Mouse (Mus musculus): ENCODE measurements at regions not wholly inside any gene's neighbourhood (a gene's known extent, or its start where the extent isn't known, plus 50 kb on each side); places are given as distances from the start of the nearest gene placed in this dataset.

- no peak for DNase-seq (ENCODE audit: low spot score in 2 of 2)
Observed at GRCm38 (mm10) chr7:36829710-36830109, 131.8 kb downstream of the Tshz3 start.

DNA sequence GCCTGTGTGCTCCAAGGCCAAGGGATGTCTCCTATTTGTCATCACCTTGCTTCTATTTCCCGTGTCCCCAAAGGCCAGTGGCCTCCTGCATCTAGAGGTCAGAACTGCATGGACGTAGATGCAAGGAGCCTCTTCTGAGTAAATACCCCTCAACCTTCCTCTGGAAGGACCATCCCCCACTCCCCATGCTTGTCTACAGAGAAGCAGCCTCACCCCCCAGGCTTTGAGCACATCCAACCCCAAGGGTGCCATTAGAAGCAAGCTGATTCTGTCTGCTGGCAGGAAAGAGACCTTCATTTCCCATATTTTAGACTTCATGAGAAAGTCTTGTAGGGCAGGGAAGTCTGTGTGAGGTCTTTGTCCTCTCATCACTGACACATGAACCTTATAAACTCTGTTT lies 132.2 kb downstream of the Tshz3 start:
- no peak for DNase-seq (ENCODE audit: low spot score in 2 of 2)

GRCm38 (mm10) chr7:36848279-36848678 lies 150.4 kb downstream of the Tshz3 start:
- DNase-seq (ENCODE audit: low spot score in 2 of 2), result no peak

- DNase-seq (ENCODE audit: low spot score in 2 of 2), result no peak
Observed at GRCm38 (mm10) chr7:36851275-36851889, 153.5 kb downstream of the Tshz3 start.

- no peak for DNase-seq (ENCODE audit: low spot score in 2 of 2)
Observed at GRCm38 (mm10) chr7:36854308-36854707, 156.4 kb downstream of the Tshz3 start.

- DNase-seq (ENCODE audit: low spot score in 2 of 2), result no peak
Observed at GRCm38 (mm10) chr7:36859428-36859827, 161.5 kb downstream of the Tshz3 start.

DNA sequence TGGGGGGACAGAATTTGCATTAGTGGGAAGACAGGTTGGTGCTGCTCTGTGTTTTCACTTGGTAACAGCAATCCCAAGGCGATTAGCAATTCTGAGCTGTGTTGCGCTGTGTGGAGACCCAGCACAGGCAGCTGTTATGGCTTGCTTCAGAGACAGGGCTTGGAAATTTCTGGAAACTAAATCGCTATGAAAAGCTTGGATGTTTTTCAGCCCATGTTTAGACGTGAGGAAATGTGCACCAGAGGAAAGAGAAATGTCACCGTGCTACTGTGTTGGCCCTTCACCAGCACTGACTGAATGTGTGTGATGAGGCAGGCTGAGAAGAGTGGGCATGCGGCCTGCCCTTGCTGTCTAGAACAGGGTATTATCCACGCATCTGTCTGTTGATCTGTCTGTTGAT lies 164.6 kb downstream of the Tshz3 start:
- DNase-seq (ENCODE audit: low spot score in 2 of 2), result no peak

DNA sequence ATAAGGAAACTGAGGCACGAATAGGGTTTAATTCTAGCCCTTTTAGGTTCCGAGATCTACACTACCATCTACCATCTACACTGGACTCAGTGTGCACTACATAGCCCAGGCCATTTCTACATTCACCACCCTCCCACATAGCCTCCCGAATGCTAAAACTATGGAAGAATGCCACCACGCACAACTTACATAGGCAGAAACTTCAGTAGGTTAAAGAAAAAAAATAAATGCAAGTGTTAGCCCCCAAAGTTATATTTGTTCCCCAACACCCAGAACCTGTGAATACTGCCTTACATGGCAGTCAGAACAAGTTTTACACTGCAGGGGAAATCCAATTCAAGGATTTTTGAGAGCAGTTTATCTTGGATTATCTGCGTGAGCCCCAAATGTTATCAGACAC lies 165.8 kb downstream of the Tshz3 start:
- DNase-seq (ENCODE audit: low spot score in 2 of 2), result no peak

- no peak for DNase-seq (ENCODE audit: low spot score in 2 of 2)
Observed at GRCm38 (mm10) chr7:36864675-36865074, 166.8 kb downstream of the Tshz3 start.

GRCm38 (mm10) chr7:36866602-36867001 lies 168.7 kb downstream of the Tshz3 start:
- DNase-seq (ENCODE audit: low spot score in 2 of 2), result no peak

GRCm38 (mm10) chr7:36874004-36874403 lies 176.1 kb downstream of the Tshz3 start:
- DNase-seq (ENCODE audit: low spot score in 2 of 2), result no peak

DNA sequence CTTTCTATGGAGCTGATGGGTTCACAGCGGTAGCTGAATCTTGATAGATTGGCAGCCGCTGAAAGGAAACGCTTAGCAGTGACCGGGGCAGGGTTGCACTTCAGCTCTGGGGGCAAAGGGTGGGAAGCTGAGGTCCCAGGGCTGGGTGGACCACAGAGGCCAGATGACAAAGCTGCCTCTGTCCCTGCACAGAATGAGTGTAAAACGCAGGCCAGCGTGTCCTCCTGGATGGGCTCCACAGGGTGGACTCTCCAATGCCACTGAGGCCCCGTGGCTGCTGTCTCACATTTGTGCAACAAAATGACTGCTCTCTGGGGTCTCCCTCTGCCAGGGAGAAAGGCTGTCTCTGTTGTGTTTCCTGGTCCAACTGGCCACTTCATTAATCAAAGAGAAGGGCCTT lies 179.8 kb downstream of the Tshz3 start:
- no peak for DNase-seq (ENCODE audit: low spot score in 2 of 2)

DNA sequence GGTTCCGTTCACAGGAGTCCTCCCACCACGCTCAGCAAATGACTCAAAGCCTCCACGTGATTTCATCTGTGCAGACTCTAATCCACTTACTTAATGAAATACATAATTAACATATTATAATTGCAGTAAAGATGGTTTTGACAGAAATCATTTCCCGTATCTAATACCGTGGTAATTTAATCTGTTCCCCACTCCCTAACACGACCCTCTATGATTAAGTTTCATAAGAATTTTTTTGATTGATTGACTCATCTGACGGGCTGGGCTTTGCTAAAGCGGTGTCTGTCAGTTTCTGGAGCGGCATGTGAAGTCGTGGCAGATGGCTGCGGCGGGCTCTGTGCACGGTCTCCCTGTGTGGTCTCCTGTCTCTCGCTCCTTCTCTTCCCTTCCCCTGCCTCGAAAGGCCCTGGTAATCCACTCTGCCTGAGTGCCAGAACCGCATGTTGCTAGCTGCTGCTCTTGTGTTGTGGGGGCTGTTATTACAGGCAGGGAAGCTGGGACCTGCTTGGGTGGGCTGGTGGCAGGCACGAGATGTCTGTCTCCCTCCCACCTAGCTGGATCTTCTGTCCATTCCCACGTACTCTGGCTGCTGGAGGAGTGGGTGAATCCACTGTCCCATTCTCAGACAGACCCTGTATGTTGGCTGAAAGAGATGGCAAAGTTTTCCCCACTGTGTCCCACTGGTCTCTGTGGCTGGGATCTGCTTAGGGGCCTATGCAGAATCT lies 195.0 kb downstream of the Tshz3 start:
- no peak for DNase-seq (ENCODE audit: low spot score in 2 of 2)

DNA sequence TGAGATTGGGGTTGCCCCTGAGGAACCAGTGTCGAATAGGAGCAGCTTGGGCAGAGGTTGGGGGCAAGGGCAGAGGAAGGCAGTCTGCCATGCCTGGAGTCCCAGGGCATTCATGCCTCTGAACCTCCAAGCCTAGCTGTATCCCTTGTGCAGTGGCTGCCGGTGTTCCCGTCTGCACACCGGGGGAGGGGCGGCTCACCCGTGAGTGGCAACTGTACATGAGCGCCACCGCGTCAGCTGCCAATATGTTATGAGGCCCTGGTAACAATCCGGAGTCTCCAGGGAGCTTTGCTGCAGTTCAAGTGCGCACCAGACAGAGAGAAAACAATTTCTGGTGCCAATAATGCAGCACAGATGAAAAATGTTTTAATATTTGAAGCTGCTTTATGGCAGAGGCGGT lies 198.4 kb downstream of the Tshz3 start:
- DNase-seq (ENCODE audit: low spot score in 2 of 2), result no peak

- DNase-seq (ENCODE audit: low spot score in 2 of 2), result no peak
Observed at GRCm38 (mm10) chr7:36901537-36901936, 203.6 kb downstream of the Tshz3 start.

GRCm38 (mm10) chr7:36913304-36913703 lies 215.4 kb downstream of the Tshz3 start:
- DNase-seq (ENCODE audit: low spot score in 2 of 2), result no peak

DNA sequence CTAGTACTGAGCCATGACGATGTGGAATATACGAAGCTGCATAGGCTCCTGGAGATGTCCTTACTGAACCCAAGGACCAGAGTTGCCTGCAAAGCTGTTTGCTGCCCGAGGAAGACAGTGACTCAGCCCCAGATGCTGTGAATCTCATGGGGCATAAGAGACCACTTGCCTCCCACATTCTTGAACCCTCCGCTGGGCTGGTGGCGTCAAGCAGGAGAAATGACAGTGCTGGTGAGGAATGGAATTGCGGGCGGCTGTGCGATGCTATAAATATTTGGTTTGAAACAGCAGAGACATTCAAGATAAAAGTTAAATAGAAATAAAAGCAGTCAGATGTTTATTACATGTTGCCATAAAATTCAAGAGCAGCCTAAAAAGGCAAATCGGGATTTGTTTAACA lies 216.3 kb downstream of the Tshz3 start:
- DNase-seq (ENCODE audit: low spot score in 2 of 2), result no peak

GRCm38 (mm10) chr7:36915171-36915570 lies 217.3 kb downstream of the Tshz3 start:
- no peak for DNase-seq (ENCODE audit: low spot score in 2 of 2)

DNA sequence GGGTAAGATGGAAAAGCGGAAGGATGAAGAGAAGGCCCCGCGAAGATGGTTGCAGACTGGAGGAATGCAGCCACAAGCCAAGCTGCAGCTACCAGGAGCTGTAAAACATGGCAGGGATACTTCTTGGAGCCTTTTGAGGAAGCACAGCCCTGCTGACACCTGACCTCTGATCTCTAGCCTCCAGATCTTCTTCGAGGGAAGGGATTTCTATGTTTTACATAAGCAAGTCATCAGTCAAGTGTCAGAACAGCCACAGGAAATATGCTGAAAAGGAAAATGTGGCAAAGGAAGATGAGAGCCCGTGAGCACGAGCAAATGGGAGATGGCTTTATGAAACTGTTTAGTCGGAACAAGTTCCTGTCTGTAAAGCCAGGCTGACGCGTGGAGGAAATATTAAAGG lies 219.1 kb downstream of the Tshz3 start:
- DNase-seq (ENCODE audit: low spot score in 2 of 2), result no peak

- DNase-seq (ENCODE audit: low spot score in 2 of 2), result no peak
Observed at GRCm38 (mm10) chr7:36919413-36919812, 221.5 kb downstream of the Tshz3 start.

GRCm38 (mm10) chr7:36921003-36921402 lies 223.1 kb downstream of the Tshz3 start:
- DNase-seq (ENCODE audit: low spot score in 2 of 2), result no peak

GRCm38 (mm10) chr7:36933490-36933889 lies 235.6 kb downstream of the Tshz3 start:
- DNase-seq (ENCODE audit: low spot score in 2 of 2), result no peak

- DNase-seq (ENCODE audit: low spot score in 2 of 2), result no peak
Observed at GRCm38 (mm10) chr7:36934792-36935555, 237.1 kb downstream of the Tshz3 start.
